Mouse (Mus musculus) adrenal gland, postnatal 36 days (tissue): ENCODE measurements around the gene Phldb2. TPM values are rescaled to one million over a fixed set of nuclear protein-coding genes. Genes with fewer than 3 reads are reported as not detected.

Experiments
- DNase-seq, 2 experiments: peaks; one replicate each; pipeline ENCODE4 v3.0.0; 2021; ENCODE audit warnings: mixed read lengths in 1 of 2
- total RNA-seq, 2 experiments: library from RNA; stranded (reverse); gene quantifications; 2 replicates each; pipeline ENCODE4 v1.2.3; 2021

Gene Phldb2
- total RNA-seq, 2 experiments from 2014 or later = 29.8 to 50.3 TPM

DNA sequence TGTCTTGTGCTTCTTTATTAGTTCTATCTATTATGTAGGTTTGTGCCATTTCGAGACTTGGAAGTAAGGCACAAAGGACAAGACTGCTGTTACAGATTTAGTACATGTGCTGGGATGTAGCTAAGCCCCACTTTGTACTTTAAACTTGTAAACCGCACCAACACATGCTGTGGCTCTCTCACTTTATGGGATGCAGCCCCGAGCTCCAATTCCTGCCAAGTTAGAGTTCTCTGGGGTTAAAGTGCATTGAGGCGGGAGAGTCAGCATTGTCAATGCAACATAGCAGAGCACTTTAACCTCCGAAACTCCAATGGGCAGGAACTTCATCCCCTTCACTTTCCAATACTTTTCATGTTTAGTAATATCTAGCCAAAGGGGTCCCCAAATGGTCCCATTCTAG is 224.2 kb downstream of the Phldb2 start:
- no peak for DNase-seq

GRCm38 (mm10) chr16:45724742-45725102 is 228.7 kb downstream of the Phldb2 start:
- DNase-seq = no peak

DNA sequence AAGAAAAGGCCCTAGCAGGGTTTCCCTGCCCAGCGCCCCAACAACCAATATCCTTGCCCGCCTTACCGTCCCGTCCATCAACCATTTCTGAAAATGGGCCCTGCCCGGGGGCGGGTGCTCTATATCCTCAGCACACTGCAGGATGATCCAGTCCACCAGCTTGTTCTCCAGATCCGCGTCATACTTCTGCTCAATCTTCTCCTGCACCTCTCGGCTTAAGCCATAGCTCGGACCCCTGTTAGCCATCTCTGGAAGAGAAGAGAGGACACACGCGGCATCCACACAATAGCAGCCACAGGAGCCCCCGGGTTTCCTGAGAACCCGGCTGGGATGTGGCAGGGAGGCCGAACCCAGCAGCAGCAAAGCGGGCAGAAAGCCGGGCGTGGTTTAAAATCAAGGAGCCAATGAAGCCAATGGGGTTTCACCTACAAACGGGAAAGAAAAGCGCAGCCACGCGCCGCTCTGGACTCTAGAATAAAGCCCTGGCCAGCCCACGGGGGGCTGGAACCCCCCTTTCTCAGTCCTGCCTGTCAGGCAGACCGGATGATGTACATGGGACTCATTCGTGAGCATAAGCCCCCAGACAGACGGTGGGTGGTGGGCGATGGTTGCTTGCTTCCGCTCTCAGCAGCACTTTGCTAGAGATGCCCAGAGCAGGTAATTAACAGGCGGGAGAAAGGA is 229.2 kb downstream of the Phldb2 start, which contains the start of gene Tagln3:
TSS of gene Tagln3 (minus strand) at position 548 of the 681 bp plus-strand sequence.
- peak; percentile 39 to 43 for DNase-seq

GRCm38 (mm10) chr16:45723172-45723901 is 230.1 kb downstream of the Phldb2 start:
- no peak for DNase-seq

GRCm38 (mm10) chr16:45722460-45722951 is 230.9 kb downstream of the Phldb2 start:
- DNase-seq = no peak

DNA sequence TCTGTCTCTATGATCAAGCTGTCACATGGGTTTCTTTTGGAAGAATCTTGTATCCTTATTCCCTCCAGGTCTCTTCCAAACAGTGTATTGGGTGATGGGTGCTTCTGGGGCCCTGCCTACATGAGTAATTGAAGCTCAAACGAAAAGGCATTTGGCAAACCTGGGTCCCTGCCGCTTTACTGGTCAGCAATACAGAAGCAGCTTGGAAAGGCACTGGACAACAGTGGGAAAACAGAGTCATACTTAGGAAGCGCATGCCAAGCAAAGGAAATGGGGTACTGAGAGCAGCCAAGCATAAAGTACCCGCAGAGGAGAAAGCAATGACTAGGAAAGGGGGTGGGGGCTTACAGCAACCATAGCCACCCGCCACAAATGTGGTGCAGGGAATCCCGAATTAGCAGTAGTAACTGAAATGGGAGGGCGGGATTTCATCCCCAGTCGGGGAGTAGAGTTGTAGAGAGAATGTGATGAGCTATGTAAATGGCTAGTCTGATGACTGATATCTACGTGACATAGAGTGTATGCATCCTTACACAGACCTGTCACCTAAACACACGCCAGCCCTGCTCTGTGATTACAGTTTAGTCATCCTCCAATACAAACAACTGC is 233.3 kb downstream of the Phldb2 start:
- no peak for DNase-seq

DNA sequence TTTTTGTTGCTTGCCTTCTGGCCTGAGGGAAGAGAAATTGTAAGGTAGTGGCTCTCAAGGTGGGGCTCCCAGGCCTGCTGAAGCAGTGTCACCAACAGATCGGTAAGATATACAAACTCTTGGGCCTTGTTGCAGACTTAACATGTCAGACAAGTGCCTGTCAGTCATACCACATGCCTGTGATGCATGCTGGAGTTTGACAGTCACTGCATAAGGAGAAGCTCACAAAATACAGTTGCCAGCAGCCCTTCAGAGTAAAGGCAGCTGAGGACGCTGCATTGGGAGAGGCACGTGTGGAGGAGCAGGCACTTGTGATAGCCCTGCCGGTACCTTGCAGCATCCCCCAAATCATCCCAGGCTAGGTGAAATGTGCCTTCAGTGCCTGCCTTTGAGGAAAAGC is 235.1 kb downstream of the Phldb2 start:
- no peak for DNase-seq

- no peak for DNase-seq
Observed at GRCm38 (mm10) chr16:45714489-45715150, 238.8 kb downstream of the Phldb2 start.

DNA sequence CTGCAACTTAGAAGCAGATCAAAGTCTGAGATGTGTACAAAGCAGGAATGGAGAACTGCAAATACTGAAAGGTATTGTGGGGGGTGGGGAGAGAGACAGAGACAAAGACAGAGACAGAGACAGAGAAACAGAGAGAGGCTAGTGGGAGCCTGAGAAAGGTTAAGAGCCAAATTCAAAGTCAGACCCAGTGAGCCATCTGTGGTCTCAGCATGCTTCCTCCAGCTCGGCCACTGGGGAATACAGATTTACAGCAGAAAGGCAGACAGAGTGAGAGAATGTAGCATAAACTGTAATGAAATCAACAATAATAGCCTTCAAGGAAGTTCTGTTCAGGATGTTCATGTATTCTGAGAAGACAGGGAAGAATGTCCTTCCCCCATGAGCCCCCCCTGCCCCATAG is 239.5 kb downstream of the Phldb2 start:
- no peak for DNase-seq

GRCm38 (mm10) chr16:45713261-45713660 is 240.1 kb downstream of the Phldb2 start:
- DNase-seq = no peak

DNA sequence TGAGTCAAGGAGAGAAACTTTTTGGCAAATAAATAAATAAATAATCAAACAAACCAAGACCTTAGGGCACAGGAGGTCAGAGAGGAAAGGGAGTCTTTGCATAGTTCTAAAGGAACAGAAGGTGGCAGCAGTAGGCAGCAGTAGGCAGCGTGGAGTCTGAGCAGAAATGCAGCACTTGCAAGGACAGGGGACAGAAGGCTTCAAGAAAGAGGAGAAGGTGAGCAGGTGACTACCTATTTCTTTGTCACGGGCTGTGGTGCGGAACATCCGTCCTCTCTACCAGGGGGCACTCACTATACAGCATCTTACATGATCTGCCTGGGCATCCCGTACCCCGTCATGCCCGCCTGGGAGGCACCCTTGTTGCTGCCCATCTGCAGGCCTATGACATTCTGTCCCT is 242.1 kb downstream of the Phldb2 start:
- no peak for DNase-seq

DNA sequence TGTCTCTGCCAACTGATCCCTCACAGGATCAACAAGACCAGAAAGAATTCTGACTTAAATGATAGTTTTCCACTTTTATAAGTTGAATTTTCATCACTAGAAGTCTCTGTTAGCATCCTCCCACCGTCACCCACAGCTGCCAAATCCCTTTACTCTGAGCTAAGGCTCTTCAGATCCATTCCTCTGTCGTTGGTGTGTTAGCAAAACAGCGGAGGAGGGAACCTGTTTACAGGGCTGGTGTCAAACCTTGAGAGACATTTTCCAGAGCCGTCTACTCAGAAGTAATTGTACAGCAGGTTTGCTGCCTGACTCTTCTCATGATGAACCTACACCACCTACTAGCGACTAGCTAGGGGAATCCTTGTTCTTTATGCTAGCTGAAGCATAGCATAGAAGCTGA is 254.1 kb downstream of the Phldb2 start:
- DNase-seq = no peak

- peak in 1 of 2 experiments; percentile 8 for DNase-seq
Observed at GRCm38 (mm10) chr16:45697996-45698395, 255.4 kb downstream of the Phldb2 start.

Other genes starting within 250 kb of the Phldb2 start
- gene Tagln3, start 229.0 kb downstream of the Phldb2 start, total RNA-seq = 1 to 10 TPM; 2.7 to 3.0 TPM
- gene Abhd10, start 210.6 kb downstream of the Phldb2 start, total RNA-seq = 10 to 100 TPM; 17.0 to 28.8 TPM
- under 1 TPM; 0.26 to 0.72 TPM for gene Plcxd2, start 56.6 kb upstream of the Phldb2 start, total RNA-seq
- not detected for gene Cd96, start 166.7 kb upstream of the Phldb2 start, total RNA-seq
- 10 to 100 TPM; 29.7 to 29.9 TPM for gene Gm4737, start 201.5 kb upstream of the Phldb2 start, total RNA-seq